Mouse (Mus musculus) thymus, adult 2 months (tissue): ENCODE measurements around the gene Dact2. TPM values are rescaled to one million over a fixed set of nuclear protein-coding genes. Genes with fewer than 3 reads are reported as not detected.

Experiments
- DNase-seq: peaks from one replicate; pipeline ENCODE4 v3.0.0; 2021
- H3K27ac ChIP-seq: fragments of 200-500 bp; 2 replicates; pipeline ENCODE4 v1.5.1; 2012; ENCODE audit warnings: low read length, control low read depth; ENCODE audit not compliant: control insufficient read depth, insufficient read depth
- H3K27me3 ChIP-seq: fragments of 200-500 bp; 2 replicates; pipeline ENCODE4 v1.6.1; 2012; ENCODE audit warnings: mild to moderate bottlenecking, low read length, moderate library complexity, mixed read lengths; ENCODE audit not compliant: control insufficient read depth, insufficient read depth
- H3K36me3 ChIP-seq: fragments of 200-500 bp; 2 replicates; pipeline ENCODE4 v1.6.1; 2012; ENCODE audit warnings: mild to moderate bottlenecking, low read length, moderate library complexity; ENCODE audit not compliant: control insufficient read depth, insufficient read depth
- H3K4me1 ChIP-seq: fragments of 200-500 bp; replicated peaks from 2 replicates; pipeline ENCODE4 v1.6.1; 2012; ENCODE audit warnings: low read length; ENCODE audit not compliant: control insufficient read depth, insufficient read depth
- H3K4me3 ChIP-seq: fragments of 200-500 bp; 2 replicates; pipeline ENCODE4 v1.5.1; 2012; ENCODE audit warnings: mild to moderate bottlenecking, low read length, control low read depth, moderate library complexity; ENCODE audit not compliant: control insufficient read depth, insufficient read depth
- CTCF ChIP-seq: fragments of 200-500 bp; IDR thresholded peaks from 2 replicates; pipeline ENCODE4 v1.5.1; 2012; ENCODE audit warnings: mild to moderate bottlenecking, control low read depth, low read length, moderate library complexity, borderline replicate concordance; ENCODE audit not compliant: control insufficient read depth, poor library complexity, insufficient read depth; ENCODE audit errors: extremely low read depth
- POLR2A ChIP-seq: fragments of 200-500 bp; IDR thresholded peaks from 2 replicates; pipeline ENCODE4 v1.6.1; 2012; ENCODE audit warnings: mild to moderate bottlenecking, low read length, control low read depth, moderate library complexity; ENCODE audit not compliant: control insufficient read depth, poor library complexity, insufficient read depth; ENCODE audit errors: extremely low read depth
- WGBS: fragments of 180-500 bp; shearing (Covaris S2); methylation state at CpG from one replicate; pipeline ENCODE4 v1.1.7; 2018; 5-methylcytosine and 5-hydroxymethylcytosine counted together
- polyA plus RNA-seq: library from polyadenylated mRNA; depleted of rRNA; stranded (reverse); fragments of >200 nt; gene quantifications from 2 replicates; pipeline ENCODE4 v1.2.3, GENCODE M21; 2012

Gene Dact2
- polyA plus RNA-seq, 1 experiment = 45.8 TPM

DNA sequence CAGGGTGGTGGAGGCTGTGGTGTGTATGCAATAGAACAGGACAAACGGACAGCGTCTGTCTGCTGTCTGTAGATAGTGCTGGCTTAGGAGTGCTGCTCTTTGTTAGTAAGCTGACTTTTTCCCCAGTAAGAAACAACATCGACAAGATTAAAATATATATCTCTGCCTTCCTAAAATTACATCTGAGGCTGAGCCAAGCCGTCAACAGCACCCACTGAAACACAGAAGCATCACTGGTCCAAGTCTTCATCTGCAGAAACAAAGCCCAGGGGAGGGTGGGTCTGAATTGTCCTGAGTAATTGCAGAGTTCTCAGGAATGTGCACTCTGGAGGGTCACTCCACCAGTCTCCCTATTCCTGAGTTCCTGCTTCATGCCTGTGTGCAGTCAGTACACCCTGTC, 25.2 kb downstream of the Dact2 start:
- Histone ChIP-seq H3K36me3 (no peaks in the 10 kb centered on the region), H3K4me1 (no peaks in the 10 kb centered on the region), H3K4me3 (no peak overlapping the region), H3K27ac (no peak overlapping the region), H3K27me3 (no peaks in the 10 kb centered on the region)
- 84% methylated on average over 4 of the region's 4 CpGs for WGBS
- no peak for DNase-seq
- TF ChIP-seq CTCF = no peak
- TF ChIP-seq POLR2A = no peak

- Histone ChIP-seq H3K4me3 (no peak overlapping the region), H3K36me3 (no peaks in the 10 kb centered on the region), H3K27me3 (no peaks in the 10 kb centered on the region), H3K4me1 (no peaks in the 10 kb centered on the region), H3K27ac (no peak overlapping the region)
- TF ChIP-seq CTCF = no peak
- no peak for TF ChIP-seq POLR2A
- WGBS = 90% methylated on average over 4 of the region's 4 CpGs
- no peak for DNase-seq
Measured at GRCm38 (mm10) chr17:14178475-14178874, 25.6 kb downstream of the Dact2 start.

DNA sequence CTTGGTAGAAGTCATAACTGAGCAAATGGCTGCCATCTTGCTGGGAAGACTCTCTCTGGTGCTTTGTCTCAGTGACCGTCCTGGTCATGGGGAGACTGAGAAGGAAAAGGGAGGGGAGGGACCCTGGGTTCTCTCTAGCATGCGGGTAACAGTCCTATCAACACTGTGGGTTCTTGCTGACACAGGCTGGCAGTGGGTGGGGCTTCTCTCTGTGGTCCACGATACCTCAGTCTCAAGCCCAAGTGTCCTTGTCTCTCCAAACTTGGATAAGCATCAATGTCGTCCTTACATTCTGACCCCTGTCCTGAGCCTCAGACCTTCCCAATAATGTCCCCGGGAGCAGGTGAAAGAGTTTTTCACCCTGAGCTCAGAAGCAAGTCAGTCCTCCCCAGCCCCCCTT, 26.1 kb downstream of the Dact2 start:
- DNase-seq = no peak
- TF ChIP-seq POLR2A (no peak), CTCF (no peak)
- Histone ChIP-seq H3K4me3 (no peak overlapping the region), H3K27ac (no peak overlapping the region), H3K36me3 (no peaks in the 10 kb centered on the region), H3K27me3 (no peaks in the 10 kb centered on the region), H3K4me1 (no peaks in the 10 kb centered on the region)
- WGBS = 84% methylated on average over 5 of the region's 5 CpGs

DNA sequence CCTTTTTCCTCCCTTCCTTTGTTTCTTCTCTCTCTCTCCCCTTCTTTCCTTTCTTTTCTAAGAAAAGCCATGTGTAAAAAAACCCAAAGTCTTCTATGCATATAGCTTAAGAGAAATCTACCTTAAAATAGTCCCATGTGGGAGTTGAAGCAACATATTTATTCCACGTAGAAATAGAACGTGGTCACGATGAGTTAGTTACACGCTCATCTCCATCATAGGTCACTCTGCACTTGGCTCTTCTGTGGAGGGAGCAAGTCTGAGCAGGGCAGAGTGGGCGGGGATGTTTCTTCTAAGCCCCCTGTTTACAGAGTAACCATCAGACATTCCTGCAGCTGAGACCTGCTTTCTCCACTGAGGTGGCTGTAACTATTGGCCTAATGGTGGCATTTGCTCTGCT, 27.1 kb downstream of the Dact2 start:
- no peak for DNase-seq
- H3K27ac ChIP-seq = no peak overlapping the region
- no peaks in the 10 kb centered on the region for H3K4me1 ChIP-seq
- no peaks in the 10 kb centered on the region for H3K36me3 ChIP-seq
- TF ChIP-seq CTCF = no peak
- no peaks in the 10 kb centered on the region for H3K27me3 ChIP-seq
- no peak overlapping the region for H3K4me3 ChIP-seq
- 89% methylated on average over 5 of the region's 5 CpGs for WGBS

DNA sequence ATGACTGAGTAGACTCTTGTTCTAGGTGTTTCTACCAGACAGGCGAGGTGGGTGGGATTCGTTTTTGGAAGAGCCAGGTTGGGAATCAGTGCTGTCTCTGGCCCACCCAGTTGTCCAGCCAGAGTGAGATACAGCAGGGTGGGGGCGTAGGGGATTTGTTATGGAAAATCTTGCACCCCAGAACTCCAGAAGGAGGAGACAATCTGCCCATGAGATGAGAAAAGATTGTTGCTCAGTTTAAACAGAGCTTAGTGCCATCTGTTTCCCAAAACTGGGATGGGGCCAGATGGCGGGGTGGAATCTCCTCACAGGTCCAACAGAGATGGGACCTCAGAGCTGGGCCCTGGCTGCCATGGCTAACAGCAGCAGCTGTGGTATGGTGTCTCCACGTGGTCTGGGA, 28.4 kb downstream of the Dact2 start:
- Histone ChIP-seq H3K4me3 (no peak overlapping the region), H3K27me3 (no peaks in the 10 kb centered on the region), H3K27ac (no peak overlapping the region), H3K4me1 (no peaks in the 10 kb centered on the region), H3K36me3 (no peaks in the 10 kb centered on the region)
- 85% methylated on average over 5 of the region's 5 CpGs for WGBS
- DNase-seq = no peak
- TF ChIP-seq CTCF = no peak

DNA sequence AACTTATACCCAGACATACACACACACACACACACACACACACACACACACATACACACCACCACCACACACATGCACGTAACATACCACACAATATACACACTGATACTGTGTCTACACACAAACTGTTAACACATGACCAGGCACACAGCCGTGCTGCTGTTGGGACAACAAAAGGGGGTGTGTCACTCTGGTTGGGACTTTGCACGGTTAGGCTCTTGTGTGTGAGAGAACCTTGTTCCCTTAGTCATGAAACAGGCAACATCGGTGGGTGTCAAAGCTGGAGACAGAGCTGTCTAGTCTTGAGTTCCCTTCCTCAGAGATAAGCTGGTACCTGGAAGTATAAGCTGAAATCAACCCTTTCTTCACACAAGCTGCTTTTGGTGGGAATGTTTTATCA, 29.1 kb downstream of the Dact2 start:
- Histone ChIP-seq H3K36me3 (no peaks in the 10 kb centered on the region), H3K4me1 (no peaks in the 10 kb centered on the region), H3K27me3 (no peaks in the 10 kb centered on the region), H3K27ac (no peak overlapping the region), H3K4me3 (no peak overlapping the region)
- 85% methylated on average over 4 of the region's 4 CpGs for WGBS
- DNase-seq = no peak
- TF ChIP-seq CTCF (no peak), POLR2A (no peak)

GRCm38 (mm10) chr17:14174401-14174800, 29.7 kb downstream of the Dact2 start:
- Histone ChIP-seq H3K27me3 (no peaks in the 10 kb centered on the region), H3K27ac (no peak overlapping the region), H3K4me1 (no peaks in the 10 kb centered on the region), H3K36me3 (no peaks in the 10 kb centered on the region), H3K4me3 (no peak overlapping the region)
- no peak for DNase-seq
- 90% methylated on average over 3 of the region's 3 CpGs for WGBS
- no peak for TF ChIP-seq CTCF
- TF ChIP-seq POLR2A = no peak
